Mouse (Mus musculus) midbrain, embryonic 14.5 days (tissue): ENCODE results near the gene Ankrd24. TPM values are rescaled to one million over a fixed set of nuclear protein-coding genes. Genes with fewer than 3 reads are reported as not detected.

ENCODE experiments used
- ATAC-seq: fragments of 200-750 bp; cut with Nextera tagmentation; 2 replicates; pipeline ENCODE4 v1.8.0; 2017; ENCODE audit warnings: moderate number of reproducible peaks, moderate library complexity; ENCODE audit not compliant: low FRiP score, low TSS enrichment
- DNase-seq: peaks from one replicate; pipeline ENCODE4 v3.0.0-alpha.2; 2015
- H3K27ac ChIP-seq: fragments of 300-500 bp; sonication (generic); replicated peaks from 2 replicates; pipeline ENCODE4 v1.5.1; 2014; ENCODE audit warnings: mild to moderate bottlenecking, low read depth, low read length, moderate library complexity
- H3K27me3 ChIP-seq: fragments of 300-500 bp; sonication (generic); 2 replicates; pipeline ENCODE4 v1.6.1; 2014; ENCODE audit warnings: low read length, control low read depth, mixed read lengths; ENCODE audit not compliant: control insufficient read depth, insufficient read depth
- H3K36me3 ChIP-seq: fragments of 300-500 bp; sonication (generic); 2 replicates; pipeline ENCODE4 v1.6.1; 2014; ENCODE audit warnings: low read length, control low read depth; ENCODE audit not compliant: control insufficient read depth, insufficient read depth
- H3K4me1 ChIP-seq: fragments of 300-500 bp; sonication (generic); 2 replicates; pipeline ENCODE4 v1.6.1; 2014; ENCODE audit warnings: mild to moderate bottlenecking, antibody characterized with exemption, low read length, control low read depth; ENCODE audit not compliant: control insufficient read depth, insufficient read depth
- H3K4me2 ChIP-seq: fragments of 300-500 bp; sonication (generic); 2 replicates; pipeline ENCODE4 v1.6.1; 2014; ENCODE audit warnings: mild to moderate bottlenecking, low read length, moderate library complexity
- H3K4me3 ChIP-seq: fragments of 300-500 bp; sonication (generic); replicated peaks from 2 replicates; pipeline ENCODE4 v1.5.1; 2014; ENCODE audit warnings: low read depth, low read length
- H3K9ac ChIP-seq: fragments of 300-500 bp; sonication (generic); replicated peaks from 2 replicates; pipeline ENCODE4 v1.6.1; 2014; ENCODE audit warnings: mild to moderate bottlenecking, low read length, moderate library complexity
- H3K9me3 ChIP-seq: fragments of 300-500 bp; sonication (generic); 2 replicates; pipeline ENCODE4 v1.6.1; 2016; ENCODE audit warnings: low read length, control low read depth, mixed read lengths; ENCODE audit not compliant: control insufficient read depth
- WGBS: fragments of 180-500 bp; shearing (Covaris S2); extraction: QIAGEN DNeasy Blood & Tissue Kit; methylation state at CpG from one replicate; pipeline ENCODE4 v1.1.7; 2014; 5-methylcytosine and 5-hydroxymethylcytosine counted together
- polyA plus RNA-seq: library from polyadenylated mRNA; unstranded; fragments of >200 nt; fragmentation: Nextera tagmentation; extraction: Ambion mirVana; gene quantifications from 2 replicates; pipeline ENCODE4 v1.2.1, GENCODE M21; 2014

Ankrd24 gene
- polyA plus RNA-seq: 8.9 and 16.8 TPM in 2 replicates

GRCm38 (mm10) chr10:81628390-81628789, at the start of gene Ankrd24:
Gene Ankrd24, plus strand, starts transcription at chr10:81628540.
- Histone ChIP-seq H3K27ac (peak within 1 kb of the TSS; percentile 86), H3K9ac (peak within 1 kb of the TSS; percentile 69), H3K36me3 (peaks cover 26% of the 10 kb centered on the region), H3K27me3 (no peaks in the 10 kb centered on the region), H3K9me3 (no peaks in the 10 kb centered on the region), H3K4me2 (peak within 1 kb of the TSS; percentile 82), H3K4me1 (peaks cover 10% of the 10 kb centered on the region), H3K4me3 (peak within 1 kb of the TSS; percentile 64)
- no peak for ATAC-seq
- 89% methylated on average over 16 of the region's 16 CpGs for WGBS
- no peak for DNase-seq

GRCm38 (mm10) chr10:81579967-81580366, 48.4 kb upstream of the Ankrd24 start:
- WGBS: 77% methylated on average over 4 of the region's 4 CpGs
- no peak for ATAC-seq
- Histone ChIP-seq H3K9me3 (no peaks in the 10 kb centered on the region), H3K9ac (no peak overlapping the region), H3K27me3 (peaks cover 30% of the 10 kb centered on the region; the same call in 1 of the 2 replicates), H3K4me1 (peaks cover 10% of the 10 kb centered on the region), H3K27ac (no peak overlapping the region), H3K36me3 (no peaks in the 10 kb centered on the region), H3K4me3 (no peak overlapping the region), H3K4me2 (no peak overlapping the region)
- no peak for DNase-seq

GRCm38 (mm10) chr10:81580441-81581070, 47.8 kb upstream of the Ankrd24 start:
- Histone ChIP-seq H3K4me3 (no peak overlapping the region), H3K27me3 (peaks cover 30% of the 10 kb centered on the region; the same call in 1 of the 2 replicates), H3K4me2 (no peak overlapping the region), H3K4me1 (peaks cover 4% of the 10 kb centered on the region), H3K9me3 (no peaks in the 10 kb centered on the region), H3K27ac (no peak overlapping the region), H3K9ac (no peak overlapping the region), H3K36me3 (no peaks in the 10 kb centered on the region)
- DNase-seq: no peak
- no peak for ATAC-seq
- WGBS: 73% methylated on average over 25 of the region's 25 CpGs

- no peak for ATAC-seq
- H3K27ac ChIP-seq: no peak overlapping the region
- H3K9me3 ChIP-seq: no peaks in the 10 kb centered on the region
- H3K4me1 ChIP-seq: no peaks in the 10 kb centered on the region
- H3K27me3 ChIP-seq: peaks cover 16% of the 10 kb centered on the region; the same call in 1 of the 2 replicates
- H3K4me3 ChIP-seq: no peak overlapping the region
- H3K9ac ChIP-seq: no peak overlapping the region
- WGBS: 25% methylated on average over 6 of the region's 6 CpGs
- H3K36me3 ChIP-seq: 0 out of 2 replicates have a peak, but pooled peaks cover 8% of the 10 kb centered on the region
- no peak for DNase-seq
- H3K4me2 ChIP-seq: no peak overlapping the region
Observed at GRCm38 (mm10) chr10:81583347-81583746, 45.0 kb upstream of the Ankrd24 start.

- H3K36me3 ChIP-seq: 0 out of 2 replicates have a peak, but pooled peaks cover 8% of the 10 kb centered on the region
- H3K27ac ChIP-seq: no peak overlapping the region
- no peak for DNase-seq
- 0 out of 2 replicates have a peak, but pooled peaks cover 6% of the 10 kb centered on the region for H3K27me3 ChIP-seq
- H3K4me1 ChIP-seq: no peaks in the 10 kb centered on the region
- 74% methylated on average over 7 of the region's 7 CpGs for WGBS
- no peak overlapping the region for H3K4me3 ChIP-seq
- no peak overlapping the region for H3K4me2 ChIP-seq
- H3K9ac ChIP-seq: no peak overlapping the region
- ATAC-seq: no peak
- H3K9me3 ChIP-seq: no peaks in the 10 kb centered on the region
Observed at GRCm38 (mm10) chr10:81588739-81589138, 39.6 kb upstream of the Ankrd24 start.

- no peak for ATAC-seq
- no peak for DNase-seq
- 70% methylated on average over 9 of the region's 9 CpGs for WGBS
Observed at GRCm38 (mm10) chr10:81591846-81592245, 36.5 kb upstream of the Ankrd24 start.

GRCm38 (mm10) chr10:81592631-81593030, 35.7 kb upstream of the Ankrd24 start:
- ATAC-seq (no peak), DNase-seq (no peak)
- no peak overlapping the region for H3K4me2 ChIP-seq
- 84% methylated on average over 7 of the region's 7 CpGs for WGBS
- H3K4me1 ChIP-seq: peaks cover 23% of the 10 kb centered on the region
- H3K27ac ChIP-seq: no peak overlapping the region
- H3K27me3 ChIP-seq: 0 out of 2 replicates have a peak, but pooled peaks cover 17% of the 10 kb centered on the region
- no peak overlapping the region for H3K9ac ChIP-seq
- H3K9me3 ChIP-seq: no peaks in the 10 kb centered on the region
- H3K36me3 ChIP-seq: 0 out of 2 replicates have a peak, but pooled peaks cover 3% of the 10 kb centered on the region
- no peak overlapping the region for H3K4me3 ChIP-seq

More at GRCm38 (mm10) chr10:81591846-81592245, 36.5 kb upstream of the Ankrd24 start:
- no peak overlapping the region for H3K4me3 ChIP-seq
- no peak overlapping the region for H3K4me2 ChIP-seq
- H3K27ac ChIP-seq: no peak overlapping the region
- no peaks in the 10 kb centered on the region for H3K9me3 ChIP-seq
- H3K9ac ChIP-seq: no peak overlapping the region
- 0 out of 2 replicates have a peak, but pooled peaks cover 13% of the 10 kb centered on the region for H3K27me3 ChIP-seq
- 0 out of 2 replicates have a peak, but pooled peaks cover 5% of the 10 kb centered on the region for H3K36me3 ChIP-seq
- peaks cover 17% of the 10 kb centered on the region for H3K4me1 ChIP-seq

GRCm38 (mm10) chr10:81593223-81593622, 35.1 kb upstream of the Ankrd24 start:
- ATAC-seq (no peak), DNase-seq (no peak)
- Histone ChIP-seq H3K9ac (no peak overlapping the region), H3K27ac (no peak overlapping the region), H3K9me3 (no peaks in the 10 kb centered on the region), H3K4me3 (no peak overlapping the region), H3K4me1 (peaks cover 23% of the 10 kb centered on the region), H3K4me2 (no peak overlapping the region), H3K27me3 (0 out of 2 replicates have a peak, but pooled peaks cover 17% of the 10 kb centered on the region), H3K36me3 (no peaks in the 10 kb centered on the region)
- 68% methylated on average over 4 of the region's 4 CpGs for WGBS

GRCm38 (mm10) chr10:81593935-81594334, 34.4 kb upstream of the Ankrd24 start:
- Histone ChIP-seq H3K9me3 (no peaks in the 10 kb centered on the region), H3K9ac (no peak overlapping the region), H3K4me1 (peaks cover 23% of the 10 kb centered on the region), H3K4me3 (no peak overlapping the region), H3K27me3 (0 out of 2 replicates have a peak, but pooled peaks cover 17% of the 10 kb centered on the region), H3K27ac (no peak overlapping the region), H3K4me2 (no peak overlapping the region), H3K36me3 (no peaks in the 10 kb centered on the region)
- DNase-seq: no peak
- WGBS: 76% methylated on average over 18 of the region's 18 CpGs
- ATAC-seq: no peak
